In the genomic region with DNA sequence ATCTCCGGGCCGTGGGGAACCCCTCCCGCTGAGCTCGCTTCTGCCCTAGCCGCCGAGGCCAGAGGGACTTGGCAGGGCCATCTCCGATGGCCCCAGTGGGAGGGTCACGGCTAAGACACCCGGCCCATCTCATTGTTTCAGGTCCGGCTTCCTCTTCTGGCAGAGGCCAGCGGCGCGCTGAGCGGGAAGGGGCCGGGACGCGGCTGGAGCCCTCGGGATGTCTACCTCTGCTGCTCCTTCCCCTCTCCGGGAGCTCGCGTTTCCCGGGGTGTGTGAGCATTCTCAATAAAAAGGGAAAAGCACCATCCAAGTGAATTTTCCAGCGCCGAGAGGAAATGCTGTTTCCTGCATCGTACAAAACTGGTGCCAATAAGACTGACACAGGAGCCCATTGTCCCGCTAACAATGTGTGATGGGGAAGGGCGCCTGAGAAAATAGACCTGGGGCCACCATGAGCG, we compare ENCODE assay signal across 7 mouse cellular contexts. TPM values are rescaled to one million over a fixed set of nuclear protein-coding genes. Genes with fewer than 3 reads are reported as not detected.
DNase-seq lines count a peak whose midpoint lies in the region; ATAC-seq and TF ChIP-seq lines count a peak whose summit lies in the region.

No protein-coding gene starts in this region.

- H3K4me2 ChIP-seq in forebrain, embryonic 15.5 days (replicated peaks), result peak overlapping the region; percentile 63

- in situ Hi-C loops in ES-E14 (cut with MboI; ENCODE audit: low sequenced_read_pairs in 2 of 2, unreplicated experiment in 2 of 2), result no loop called here

- H3K27ac ChIP-seq in ES-E14 (ENCODE audit: insufficient read depth, low read depth, low read length, poor library complexity, severe bottlenecking), result no peak overlapping the region
- H3K27ac ChIP-seq in forebrain, embryonic 15.5 days (replicated peaks), result no peak overlapping the region

- no peak for DNase-seq in ES-E14 (ENCODE audit: low read depth, low spot score)
- peak; percentile 62 for DNase-seq in adrenal gland, adult 8-10 months
- peak; percentile 69 for DNase-seq in heart, postnatal 36 days
- peak; percentile 11 for DNase-seq in layer of hippocampus, postnatal 36 days
- DNase-seq in spleen, adult 12 weeks (ENCODE audit: low spot score), result no peak

- H3K9ac ChIP-seq in ES-E14 (ENCODE audit: insufficient read depth, low read depth, low read length, poor library complexity, severe bottlenecking), result peak overlapping the region; percentile 16; the same call in 1 of the 2 replicates
- H3K9ac ChIP-seq in forebrain, embryonic 15.5 days (replicated peaks), result peak overlapping the region; percentile 21

- WGBS in forebrain, embryonic 15.5 days, result under 1% methylated on average over 28 of the region's 28 CpGs

- no peaks in the 10 kb centered on the region for H3K36me3 ChIP-seq in ES-E14 (ENCODE audit: control insufficient read depth, insufficient read depth, low read length, poor library complexity, severe bottlenecking)
- H3K36me3 ChIP-seq in forebrain, embryonic 15.5 days, result no peaks in the 10 kb centered on the region

- no peaks in the 10 kb centered on the region for H3K9me3 ChIP-seq in ES-E14 (ENCODE audit: control insufficient read depth, insufficient read depth, low read depth, low read length)
- H3K9me3 ChIP-seq in forebrain, embryonic 15.5 days, result no peaks in the 10 kb centered on the region

- intact Hi-C loops in heart, postnatal 36 days (cut with DNase I), result loop anchor here (1.0 to 10.0 kb wide), 2 partner anchors 25 to 163 kb away; a partner anchor contains a TSS

- H3K4me3 ChIP-seq in ES-E14 (ENCODE audit: insufficient read depth in 1 of 2, low read depth in 1 of 2, low read length in 2 of 2, poor library complexity in 1 of 2, severe bottlenecking in 1 of 2), result peak overlapping the region; percentile 22 to 56
- peak overlapping the region; percentile 36 for H3K4me3 ChIP-seq in forebrain, embryonic 15.5 days

- no peak for ATAC-seq in forebrain, embryonic 15.5 days (replicated peaks)
- ATAC-seq in megakaryocyte, adult 5-6 weeks (ENCODE audit: poor library complexity, severe bottlenecking), result peak; percentile 60

- H3K4me1 ChIP-seq in ES-E14 (ENCODE audit: control insufficient read depth in 2 of 2, insufficient read depth in 2 of 2, low read length in 2 of 2, poor library complexity in 1 of 2), result peaks cover 4 to 5% of the 10 kb centered on the region in 2 experiments; a peak in 3 of 4 replicates
- H3K4me1 ChIP-seq in forebrain, embryonic 15.5 days, result peaks cover 17% of the 10 kb centered on the region

- peaks cover 38% of the 10 kb centered on the region for H3K27me3 ChIP-seq in forebrain, embryonic 15.5 days

TF ChIP-seq in ES-E14, 5 proteins besides CTCF, POLR2A, EP300 and RAD21:
- TF ChIP-seq ZC3H11A (IDR thresholded peaks at IDR 0.05; ENCODE audit: borderline replicate concordance, low read depth, low read length), result no peak
- no peak for TF ChIP-seq ZNF384 (IDR thresholded peaks at IDR 0.05; ENCODE audit: low read depth, low read length)
- no peak for TF ChIP-seq CHD2 (IDR thresholded peaks at IDR 0.05; ENCODE audit: low read depth, low read length)
- no peak for TF ChIP-seq MAFK (IDR thresholded peaks at IDR 0.05; ENCODE audit: insufficient read depth, low read depth, low read length)
- TF ChIP-seq HCFC1 (IDR thresholded peaks at IDR 0.05; ENCODE audit: borderline replicate concordance, insufficient read depth, low read length), result no peak

RNA-seq across cellular contexts. Expression of a gene that starts 25.9 kb away (rescaled TPM):
- 5.1 and 5.2 TPM in 2 replicates for total RNA-seq in ES-E14 (2012; rRNA removed)
- total RNA-seq in adrenal gland, adult 8-10 months (2022), result 10 to 100 TPM; 53.9 to 96.3 (median 78.7) TPM
- 10.7 and 11.5 TPM in 2 replicates for polyA plus RNA-seq in forebrain, embryonic 15.5 days (2015; fragmentation: Nextera tagmentation; extraction: Ambion mirVana)
- total RNA-seq in heart, postnatal 36 days (2021), result 10 to 100 TPM; 61.4 to 87.8 TPM
- 10 to 100 TPM; 34.2 to 40.2 TPM for total RNA-seq in layer of hippocampus, postnatal 36 days (2021)
- 2.1 and 2.3 TPM in 2 replicates for total RNA-seq in megakaryocyte, adult 5-6 weeks (2015)
- 2.9 and 5.3 TPM in 2 replicates for total RNA-seq in megakaryocyte, adult 5-6 weeks (2017)

Comparison
In these comparisons a context has a peak if more than half of its experiments do, and no peak if none do; other contexts are left out.
1. DNase-seq: peak in adrenal gland, adult 8-10 months (single experiment), heart, postnatal 36 days (2 of 2) and layer of hippocampus, postnatal 36 days (2 of 2); none in ES-E14 (single experiment) and spleen, adult 12 weeks (single experiment).